Mouse (Mus musculus) forebrain, embryonic 16.5 days (tissue): ENCODE data around the gene Trappc10. TPM values are rescaled to one million over a fixed set of nuclear protein-coding genes. Genes with fewer than 3 reads are reported as not detected.

Experiments used
- ATAC-seq: fragments of 200-750 bp; cut with Nextera tagmentation; 2 replicates; pipeline ENCODE4 v1.8.0; 2017; ENCODE audit warnings: mild to moderate bottlenecking, moderate library complexity
- H3K27ac ChIP-seq: fragments of 300-500 bp; sonication (generic); 2 replicates; pipeline ENCODE4 v1.5.1; 2014; ENCODE audit warnings: low read length, control low read depth
- H3K27me3 ChIP-seq: fragments of 300-500 bp; sonication (generic); replicated peaks from 2 replicates; pipeline ENCODE4 v1.6.1; 2014; ENCODE audit warnings: low read length; ENCODE audit not compliant: control insufficient read depth, insufficient read depth
- H3K36me3 ChIP-seq: fragments of 300-500 bp; sonication (generic); 2 replicates; pipeline ENCODE4 v1.6.1; 2014; ENCODE audit not compliant: control insufficient read depth, insufficient read depth
- H3K4me1 ChIP-seq: fragments of 300-500 bp; sonication (generic); replicated peaks from 2 replicates; pipeline ENCODE4 v1.6.1; 2014; ENCODE audit warnings: low read length; ENCODE audit not compliant: control insufficient read depth, insufficient read depth
- H3K4me2 ChIP-seq: fragments of 300-500 bp; sonication (generic); 2 replicates; pipeline ENCODE4 v1.6.1; 2014; ENCODE audit warnings: mild to moderate bottlenecking, low read length, control low read depth
- H3K4me3 ChIP-seq: fragments of 300-500 bp; sonication (generic); replicated peaks from 2 replicates; pipeline ENCODE4 v1.5.1; 2014; ENCODE audit warnings: mild to moderate bottlenecking, low read length, control low read depth
- H3K9ac ChIP-seq: fragments of 300-500 bp; sonication (generic); replicated peaks from 2 replicates; pipeline ENCODE4 v1.6.1; 2014; ENCODE audit warnings: low read depth, low read length, control low read depth
- H3K9me3 ChIP-seq: fragments of 300-500 bp; sonication (generic); 2 replicates; pipeline ENCODE4 v1.6.1; 2016; ENCODE audit warnings: low read length; ENCODE audit not compliant: control insufficient read depth
- WGBS: fragments of 180-500 bp; shearing (Covaris S2); extraction: QIAGEN DNeasy Blood & Tissue Kit; methylation state at CpG from one replicate; pipeline ENCODE4 v1.1.7; 2014; 5-methylcytosine and 5-hydroxymethylcytosine counted together
- polyA plus RNA-seq: library from polyadenylated mRNA; unstranded; fragments of >200 nt; fragmentation: Nextera tagmentation; extraction: Ambion mirVana; gene quantifications from 2 replicates; pipeline ENCODE4 v1.2.1, GENCODE M21; 2015

Gene Trappc10
- polyA plus RNA-seq, 1 experiment from 2014 or later = 22.8 TPM

DNA sequence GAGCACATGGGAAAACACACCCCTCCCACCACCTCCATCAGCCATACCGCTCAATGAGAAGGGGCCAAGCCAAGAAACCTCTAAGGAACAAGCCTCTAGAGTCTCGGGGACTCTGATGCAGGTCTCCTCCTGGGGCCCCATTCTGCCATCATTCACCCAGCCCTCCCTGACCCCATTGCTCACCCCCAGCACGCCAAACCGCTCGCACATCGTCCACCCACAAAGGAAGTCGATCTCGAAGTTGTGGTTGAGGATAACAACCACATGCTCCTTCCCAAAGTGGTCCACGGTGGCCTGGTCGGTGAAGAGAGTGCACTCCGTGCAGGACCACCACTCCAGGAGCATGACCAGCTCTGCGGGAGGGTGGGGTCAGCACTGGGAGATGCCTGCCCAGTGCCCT is 40.4 kb upstream of the Trappc10 start:
- no peak overlapping the region for H3K4me2 ChIP-seq
- no peaks in the 10 kb centered on the region for H3K9me3 ChIP-seq
- H3K4me1 ChIP-seq = no peaks in the 10 kb centered on the region
- ATAC-seq = no peak
- no peak overlapping the region for H3K27ac ChIP-seq
- no peak overlapping the region for H3K9ac ChIP-seq
- H3K36me3 ChIP-seq = peaks cover 12% of the 10 kb centered on the region; the same call in 1 of the 2 replicates
- 92% methylated on average over 12 of the region's 12 CpGs for WGBS
- H3K4me3 ChIP-seq = no peak overlapping the region
- H3K27me3 ChIP-seq = no peaks in the 10 kb centered on the region

DNA sequence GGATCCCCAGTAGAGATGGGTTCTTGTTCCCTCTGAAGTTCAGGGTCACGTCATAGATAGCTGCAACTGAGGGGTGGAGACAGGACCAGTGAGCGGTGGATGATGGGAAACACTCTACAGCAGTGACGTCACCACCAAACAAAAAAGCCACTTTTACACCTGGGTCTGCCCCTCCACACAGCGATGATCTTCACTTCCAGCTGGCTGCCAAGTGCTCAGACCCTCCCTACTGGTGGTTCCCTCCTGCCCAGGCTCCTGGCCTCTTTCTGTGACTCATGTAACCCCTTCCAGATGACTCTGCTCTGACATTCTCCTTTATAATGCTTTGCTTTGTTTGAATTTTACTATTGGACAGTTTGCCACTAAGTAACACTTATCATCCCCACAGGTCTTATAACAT is 38.0 kb upstream of the Trappc10 start:
- ATAC-seq = no peak
- Histone ChIP-seq H3K4me2 (no peak overlapping the region), H3K27ac (no peak overlapping the region), H3K9ac (no peak overlapping the region), H3K4me3 (no peak overlapping the region), H3K27me3 (no peaks in the 10 kb centered on the region), H3K36me3 (peaks cover 8% of the 10 kb centered on the region; the same call in 1 of the 2 replicates), H3K9me3 (no peaks in the 10 kb centered on the region), H3K4me1 (no peaks in the 10 kb centered on the region)
- WGBS = 94% methylated on average over 4 of the region's 4 CpGs

DNA sequence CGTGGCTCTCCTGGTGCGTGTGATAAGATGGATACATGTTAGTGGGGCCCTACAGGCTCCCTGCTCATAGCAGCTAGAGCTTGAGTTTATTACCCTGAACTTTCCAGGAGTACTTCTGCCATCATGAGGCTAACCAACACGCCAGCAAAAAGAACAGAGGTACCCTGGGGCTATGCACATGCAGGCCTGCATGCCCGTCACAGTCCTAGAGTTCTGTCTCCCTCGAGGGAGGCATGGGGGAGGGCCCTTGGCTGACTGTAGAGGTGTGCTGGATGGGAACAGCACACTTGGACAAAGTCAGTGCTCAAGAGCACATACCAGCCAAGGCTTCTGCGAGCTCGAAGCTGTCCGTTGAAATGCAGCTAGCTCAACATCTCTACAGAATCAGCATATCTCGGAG is 36.0 kb upstream of the Trappc10 start:
- H3K9me3 ChIP-seq = no peaks in the 10 kb centered on the region
- no peaks in the 10 kb centered on the region; the same call in 1 of the 2 replicates for H3K36me3 ChIP-seq
- no peak overlapping the region for H3K4me2 ChIP-seq
- H3K9ac ChIP-seq = no peak overlapping the region
- no peak overlapping the region for H3K27ac ChIP-seq
- H3K4me3 ChIP-seq = no peak overlapping the region
- H3K4me1 ChIP-seq = no peaks in the 10 kb centered on the region
- 90% methylated on average over 9 of the region's 9 CpGs for WGBS
- ATAC-seq = no peak
- H3K27me3 ChIP-seq = no peaks in the 10 kb centered on the region

DNA sequence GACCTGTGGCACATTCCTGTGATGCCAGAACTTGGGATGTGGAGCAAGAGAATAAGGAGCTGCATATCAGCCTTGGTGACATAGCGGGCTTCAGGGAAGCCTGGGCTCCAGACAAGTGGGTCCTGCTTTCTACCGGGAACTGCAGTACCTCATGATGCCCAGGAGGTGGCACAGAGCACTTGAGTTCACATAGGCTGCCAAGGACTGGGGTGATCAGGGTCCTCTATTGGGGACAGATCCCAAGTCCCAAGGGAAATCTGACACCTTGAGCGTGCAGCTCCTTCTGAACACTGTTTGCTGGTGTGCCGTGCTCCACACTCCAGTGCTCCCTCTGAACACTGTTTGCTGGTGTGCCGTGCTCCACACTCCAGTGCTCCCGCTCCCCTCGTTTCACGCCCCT is 34.8 kb upstream of the Trappc10 start:
- Histone ChIP-seq H3K27ac (no peak overlapping the region), H3K27me3 (no peaks in the 10 kb centered on the region), H3K9ac (no peak overlapping the region), H3K4me3 (no peak overlapping the region), H3K4me2 (no peak overlapping the region), H3K4me1 (no peaks in the 10 kb centered on the region), H3K9me3 (no peaks in the 10 kb centered on the region), H3K36me3 (no peaks in the 10 kb centered on the region; the same call in 1 of the 2 replicates)
- WGBS = 42% methylated on average over 8 of the region's 8 CpGs
- ATAC-seq = peak; percentile 72

DNA sequence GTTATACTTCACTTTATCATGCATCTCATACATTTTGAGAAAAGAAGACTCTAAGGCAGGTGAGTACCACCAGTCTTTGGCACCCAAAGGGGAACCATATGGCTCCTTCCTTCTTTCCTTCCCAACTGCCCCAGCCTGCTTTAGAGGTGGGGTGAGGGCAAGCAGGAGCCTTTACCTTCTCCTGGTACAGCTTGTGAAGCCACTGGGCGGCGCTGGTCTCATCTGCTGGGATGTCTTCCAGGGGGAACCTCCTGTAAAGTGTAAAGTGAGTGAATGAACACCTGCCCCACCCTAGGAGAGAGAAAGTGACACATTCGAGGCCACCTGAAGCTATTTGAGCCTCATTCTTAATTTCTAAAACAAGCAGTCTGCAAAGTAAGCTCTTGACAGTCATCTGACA is 33.4 kb upstream of the Trappc10 start:
- WGBS = 73% methylated on average over 3 of the region's 3 CpGs
- Histone ChIP-seq H3K4me2 (no peak overlapping the region), H3K27me3 (no peaks in the 10 kb centered on the region), H3K36me3 (no peaks in the 10 kb centered on the region; the same call in 1 of the 2 replicates), H3K9ac (no peak overlapping the region), H3K4me3 (no peak overlapping the region), H3K4me1 (no peaks in the 10 kb centered on the region), H3K9me3 (no peaks in the 10 kb centered on the region), H3K27ac (no peak overlapping the region)
- ATAC-seq = no peak

DNA sequence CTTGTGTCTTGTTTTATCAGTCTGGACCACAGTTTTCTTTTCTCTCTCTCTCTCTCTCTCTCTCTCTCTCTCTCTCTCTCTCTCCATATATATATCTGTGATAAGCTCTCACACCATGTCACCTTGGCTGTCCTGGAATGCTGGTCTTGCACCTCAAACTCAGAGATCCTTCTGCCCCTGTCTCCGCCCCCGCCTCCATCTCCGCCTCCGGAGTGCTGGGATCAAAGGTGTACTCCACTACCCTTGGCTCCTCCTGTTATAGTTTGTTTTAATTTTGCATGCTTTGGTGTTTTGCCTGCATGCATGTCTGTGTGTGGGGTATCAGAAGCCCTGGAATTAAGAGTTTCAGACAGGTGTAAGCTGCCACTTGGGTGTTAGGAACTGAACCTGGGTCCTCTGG is 31.8 kb upstream of the Trappc10 start:
- Histone ChIP-seq H3K4me3 (no peak overlapping the region), H3K9ac (no peak overlapping the region), H3K27me3 (no peaks in the 10 kb centered on the region), H3K4me1 (no peaks in the 10 kb centered on the region), H3K27ac (no peak overlapping the region), H3K36me3 (peaks cover 5% of the 10 kb centered on the region; the same call in 1 of the 2 replicates), H3K9me3 (no peaks in the 10 kb centered on the region), H3K4me2 (no peak overlapping the region)
- ATAC-seq = no peak
- 97% methylated on average over 4 of the region's 4 CpGs for WGBS

DNA sequence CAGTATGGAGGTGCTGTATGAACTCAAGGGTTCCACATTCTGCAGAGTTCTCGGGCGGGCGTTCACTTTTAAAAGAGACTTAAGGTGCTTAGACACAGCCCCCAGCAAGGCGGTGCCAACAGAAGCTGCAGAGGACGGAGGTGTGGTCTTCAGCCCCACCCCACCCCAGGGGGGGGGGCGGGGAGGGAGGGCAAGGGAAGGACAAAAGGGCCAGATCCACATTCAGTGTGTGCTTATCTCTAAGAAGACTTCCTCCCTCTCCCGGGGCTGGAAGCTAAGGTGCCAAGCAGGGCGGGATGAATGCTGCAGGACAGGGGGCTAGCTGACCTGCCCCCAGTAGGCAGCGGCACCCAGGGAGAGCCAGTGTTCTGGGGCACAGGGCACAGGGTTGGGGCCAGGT is 28.5 kb upstream of the Trappc10 start:
- Histone ChIP-seq H3K27me3 (no peaks in the 10 kb centered on the region), H3K4me1 (no peaks in the 10 kb centered on the region), H3K9me3 (no peaks in the 10 kb centered on the region), H3K27ac (no peak overlapping the region), H3K4me2 (no peak overlapping the region), H3K4me3 (no peak overlapping the region), H3K36me3 (peaks cover 5% of the 10 kb centered on the region; the same call in 1 of the 2 replicates), H3K9ac (no peak overlapping the region)
- ATAC-seq = no peak
- 31% methylated on average over 9 of the region's 9 CpGs for WGBS

DNA sequence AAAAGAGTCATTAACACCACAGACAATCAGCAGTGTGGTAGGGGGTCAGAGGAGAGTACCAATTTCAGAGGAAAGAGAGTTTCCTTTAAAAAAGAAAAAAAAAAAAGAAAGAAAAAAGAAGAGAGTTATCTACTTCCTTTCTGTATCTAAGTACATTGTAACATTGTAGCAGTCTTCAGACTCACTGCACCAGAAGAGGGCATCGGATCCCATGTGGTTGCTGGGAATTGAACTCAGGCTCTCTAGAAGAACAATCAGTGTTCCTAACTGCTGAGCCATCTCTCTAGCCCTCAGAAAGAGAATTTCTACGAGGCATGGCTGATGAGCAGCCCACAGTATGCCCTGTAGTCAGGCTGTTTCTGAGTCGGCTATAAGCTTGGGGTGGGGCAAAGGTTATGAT is 21.4 kb upstream of the Trappc10 start:
- Histone ChIP-seq H3K4me3 (no peak overlapping the region), H3K4me2 (no peak overlapping the region), H3K4me1 (no peaks in the 10 kb centered on the region), H3K36me3 (no peaks in the 10 kb centered on the region), H3K9me3 (no peaks in the 10 kb centered on the region), H3K27me3 (no peaks in the 10 kb centered on the region), H3K9ac (no peak overlapping the region), H3K27ac (no peak overlapping the region)
- ATAC-seq = no peak
- WGBS = 65% methylated on average over 3 of the region's 3 CpGs

DNA sequence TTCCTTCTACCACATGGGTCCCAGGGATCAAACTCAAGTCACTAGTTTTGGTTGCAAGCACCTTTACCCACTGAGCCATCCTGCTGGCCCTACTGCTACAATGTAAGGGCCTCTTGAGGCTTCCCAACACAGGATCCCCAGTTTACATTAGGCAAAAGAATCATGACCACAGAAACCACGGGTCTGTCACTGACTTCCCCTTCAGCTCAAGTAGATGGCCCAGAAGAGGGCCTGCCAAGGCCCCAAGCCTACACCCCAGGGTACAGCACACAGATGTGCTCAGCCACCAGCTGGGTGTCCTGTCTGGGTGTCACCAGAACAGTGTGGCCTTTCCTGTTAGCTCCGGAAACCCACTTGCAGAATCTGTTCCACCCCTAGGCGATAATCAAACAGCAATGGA is 20.3 kb upstream of the Trappc10 start:
- Histone ChIP-seq H3K4me3 (no peak overlapping the region), H3K9ac (no peak overlapping the region), H3K36me3 (no peaks in the 10 kb centered on the region), H3K27ac (no peak overlapping the region), H3K4me1 (0 out of 2 replicates have a peak, but pooled peaks cover 4% of the 10 kb centered on the region), H3K9me3 (no peaks in the 10 kb centered on the region), H3K4me2 (no peak overlapping the region), H3K27me3 (no peaks in the 10 kb centered on the region)
- WGBS = 85% methylated on average over 3 of the region's 3 CpGs
- ATAC-seq = no peak
